Mouse (Mus musculus): ENCODE results near the gene Hist1h3g. TPM values are rescaled to one million over a fixed set of nuclear protein-coding genes. Genes with fewer than 3 reads are reported as not detected.
"Not testable (repeated sequence)": the region's sequence is repeated elsewhere in the genome, so short reads cannot be mapped to it uniquely, and the experiment has no call there.

The Hist1h3g gene
- total RNA-seq, 2 experiments from 2014 or later, result 3.6 to 4.6 TPM

- DNase-seq (ENCODE audit: low spot score in 2 of 2), result no peak
- intact Hi-C loops (cut with DNase I), result no loop called here
Measured at GRCm38 (mm10) chr13:23572218-23573033, 37.2 kb downstream of the Hist1h3g start.

GRCm38 (mm10) chr13:23573034-23573897 lies 38.0 kb downstream of the Hist1h3g start:
- DNase-seq (ENCODE audit: low spot score in 2 of 2); intact Hi-C loops (cut with DNase I): not testable (repeated sequence)

- peak; percentile 90 to 92 for DNase-seq (ENCODE audit: low spot score in 2 of 2)
- intact Hi-C loops (cut with DNase I), result not testable (repeated sequence)
Measured at GRCm38 (mm10) chr13:23573898-23574524, 38.8 kb downstream of the Hist1h3g start, which contains the start of the genes Hist1h2bf and Hist1h2ad. Hist1h2bf (minus strand) TSS chr13:23574196. Hist1h2ad (plus strand) TSS chr13:23574381.

DNA sequence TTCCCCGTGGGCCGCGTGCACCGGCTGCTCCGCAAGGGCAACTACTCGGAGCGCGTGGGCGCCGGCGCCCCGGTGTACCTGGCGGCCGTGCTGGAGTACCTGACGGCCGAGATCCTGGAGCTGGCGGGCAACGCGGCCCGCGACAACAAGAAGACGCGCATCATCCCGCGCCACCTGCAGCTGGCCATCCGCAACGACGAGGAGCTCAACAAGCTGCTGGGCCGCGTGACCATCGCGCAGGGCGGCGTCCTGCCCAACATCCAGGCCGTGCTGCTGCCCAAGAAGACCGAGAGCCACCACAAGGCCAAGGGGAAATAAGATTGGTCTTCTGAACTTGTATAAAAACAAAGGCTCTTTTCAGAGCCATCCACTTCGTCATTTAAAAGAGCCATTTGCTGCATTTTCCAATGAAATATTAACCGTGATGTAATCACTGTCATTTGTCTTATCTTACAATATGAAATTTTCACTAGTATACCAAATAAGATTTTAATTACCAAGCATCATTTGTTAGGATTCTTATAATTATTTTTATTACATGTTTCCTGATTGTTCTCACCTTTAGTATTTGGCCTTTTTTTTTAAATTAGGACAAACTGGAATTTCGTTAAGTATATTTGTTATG lies 39.4 kb downstream of the Hist1h3g start:
- DNase-seq (ENCODE audit: low spot score in 2 of 2); intact Hi-C loops (cut with DNase I): not testable (repeated sequence)

DNA sequence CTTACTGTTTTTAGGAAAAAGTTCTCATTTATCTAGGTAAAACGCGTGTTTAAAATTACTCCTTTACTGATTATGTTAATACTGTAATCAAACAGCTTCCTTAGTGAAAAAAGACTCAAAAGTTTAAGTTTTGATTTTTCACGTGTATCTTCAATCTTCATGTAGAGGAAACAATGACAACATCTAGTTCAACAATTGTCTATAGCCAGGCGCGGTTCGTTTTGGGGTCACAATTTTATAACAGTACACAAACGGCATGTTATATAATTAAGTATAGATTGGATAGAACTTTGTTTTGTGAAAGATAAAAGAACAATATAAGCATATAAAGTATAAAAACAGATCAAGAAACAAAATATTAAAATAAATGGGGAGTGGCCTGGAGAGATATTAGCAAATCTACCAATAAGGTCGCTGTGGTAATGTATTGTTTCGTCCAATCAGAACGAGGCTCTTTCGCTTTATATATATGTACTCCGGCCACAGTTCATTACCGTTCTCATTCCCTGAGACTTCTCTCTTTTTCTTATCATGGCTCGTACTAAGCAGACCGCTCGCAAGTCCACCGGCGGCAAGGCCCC lies 40.1 kb downstream of the Hist1h3g start, which contains the start of gene Hist1h3d:
Gene Hist1h3d, plus strand, starts transcription at position 493 of the 581 bp plus-strand sequence.
- DNase-seq (ENCODE audit: low spot score in 2 of 2), result peak; percentile 49 to 73
- intact Hi-C loops (cut with DNase I), result no loop called here

DNA sequence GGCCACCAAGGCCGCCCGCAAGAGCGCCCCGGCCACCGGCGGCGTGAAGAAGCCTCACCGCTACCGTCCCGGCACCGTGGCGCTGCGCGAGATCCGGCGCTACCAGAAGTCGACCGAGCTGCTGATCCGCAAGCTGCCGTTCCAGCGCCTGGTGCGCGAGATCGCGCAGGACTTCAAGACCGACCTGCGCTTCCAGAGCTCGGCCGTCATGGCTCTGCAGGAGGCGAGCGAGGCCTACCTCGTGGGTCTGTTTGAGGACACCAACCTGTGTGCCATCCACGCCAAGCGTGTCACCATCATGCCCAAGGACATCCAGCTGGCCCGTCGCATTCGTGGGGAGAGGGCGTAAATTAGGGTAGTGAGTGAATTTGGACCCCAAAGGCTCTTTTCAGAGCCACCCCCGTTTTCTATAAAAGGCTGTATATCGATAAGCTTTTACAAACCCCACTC lies 40.7 kb downstream of the Hist1h3g start:
- DNase-seq (ENCODE audit: low spot score in 2 of 2), result peak; percentile 24 to 38

DNA sequence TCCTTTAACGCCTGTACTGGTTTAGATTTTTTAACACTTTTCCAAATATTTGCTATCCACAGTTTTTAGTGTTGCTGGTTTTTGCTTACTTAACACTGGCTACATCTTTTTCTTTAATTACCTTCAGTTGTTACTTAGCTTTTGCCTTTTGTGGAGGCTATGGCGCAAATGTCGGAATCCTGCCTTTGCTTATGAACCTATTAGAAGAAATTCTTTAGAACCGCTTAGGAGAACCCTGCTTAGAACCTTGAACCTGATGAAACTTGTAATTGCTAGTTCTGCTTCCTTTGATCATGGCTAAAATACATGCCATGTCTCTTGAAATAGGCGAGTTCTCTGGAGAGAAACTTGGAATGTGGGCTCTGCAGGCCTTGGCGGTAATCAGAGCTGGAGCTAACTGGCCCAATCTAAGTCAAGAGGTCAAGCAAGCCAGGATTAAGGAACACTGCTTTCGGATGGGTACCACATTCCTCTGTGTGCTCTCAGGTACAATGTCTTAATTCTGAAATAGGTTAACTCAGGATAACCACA lies 41.2 kb downstream of the Hist1h3g start:
- intact Hi-C loops (cut with DNase I), result no loop called here
- DNase-seq (ENCODE audit: low spot score in 2 of 2), result no peak

More for the DNA sequence above, 40.7 kb downstream of the Hist1h3g start:
- intact Hi-C loops (cut with DNase I), result not testable (repeated sequence)

DNA sequence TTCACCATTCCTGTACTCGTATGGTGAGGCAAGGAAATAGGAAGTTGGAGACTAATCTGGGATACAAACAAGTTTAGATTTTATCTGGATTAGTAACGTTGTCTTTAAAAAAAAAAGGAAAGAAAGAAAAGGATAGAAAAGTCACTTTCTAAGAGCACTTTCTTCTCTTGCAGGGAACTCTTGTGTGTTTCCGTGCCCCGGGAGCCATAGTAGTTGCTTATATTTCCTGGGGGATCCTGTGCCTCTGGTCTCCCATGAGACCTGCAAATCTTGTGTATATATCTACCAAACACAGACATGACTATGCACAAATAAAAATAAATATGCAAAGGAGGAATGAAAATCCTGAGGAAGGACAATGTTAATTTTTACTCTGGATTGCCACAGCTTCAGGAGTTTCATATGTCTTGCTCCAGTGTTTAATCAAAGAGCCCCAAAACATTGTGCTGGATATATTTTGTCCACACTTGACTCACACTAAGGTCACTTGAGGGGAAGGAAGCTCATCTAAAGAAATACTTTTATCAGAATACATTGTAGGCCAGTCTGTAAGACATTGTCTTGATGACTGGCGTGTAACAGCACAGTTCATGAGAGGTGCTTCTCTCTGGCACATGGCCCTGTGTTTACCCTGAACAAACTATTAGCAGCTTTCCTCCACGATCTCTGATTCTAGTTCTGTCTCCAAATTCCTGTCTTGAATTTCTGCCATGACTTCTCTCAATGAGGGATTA lies 41.9 kb downstream of the Hist1h3g start:
- intact Hi-C loops (cut with DNase I), result no loop called here
- DNase-seq (ENCODE audit: low spot score in 2 of 2), result no peak

GRCm38 (mm10) chr13:23577835-23578234 lies 42.6 kb downstream of the Hist1h3g start:
- intact Hi-C loops (cut with DNase I), result no loop called here
- DNase-seq (ENCODE audit: low spot score in 2 of 2), result no peak

- intact Hi-C loops (cut with DNase I), result loop anchor here (5.0 kb wide), 2 partner anchors 49 to 161 kb away; partner anchors contain the start of genes Hist1h2af and Hist1h4h
- peak; percentile 98 for DNase-seq (ENCODE audit: low spot score in 2 of 2)
Measured at GRCm38 (mm10) chr13:23581408-23582218, 46.4 kb downstream of the Hist1h3g start, which contains the start of gene Hist1h4d. Hist1h4d (plus strand) TSS chr13:23581598.

GRCm38 (mm10) chr13:23582219-23583056 lies 47.2 kb downstream of the Hist1h3g start:
- intact Hi-C loops (cut with DNase I), result loop anchor here (5.0 kb wide), 2 partner anchors 50 to 160 kb away; partner anchors contain the start of genes Hist1h2af and Hist1h4h
- no peak for DNase-seq (ENCODE audit: low spot score in 2 of 2)

GRCm38 (mm10) chr13:23583387-23584068 lies 48.3 kb downstream of the Hist1h3g start:
- DNase-seq (ENCODE audit: low spot score in 2 of 2), result no peak
- intact Hi-C loops (cut with DNase I), result loop anchor here (5.0 kb wide), 2 partner anchors 51 to 159 kb away; partner anchors contain the start of genes Hist1h2af and Hist1h4h

DNA sequence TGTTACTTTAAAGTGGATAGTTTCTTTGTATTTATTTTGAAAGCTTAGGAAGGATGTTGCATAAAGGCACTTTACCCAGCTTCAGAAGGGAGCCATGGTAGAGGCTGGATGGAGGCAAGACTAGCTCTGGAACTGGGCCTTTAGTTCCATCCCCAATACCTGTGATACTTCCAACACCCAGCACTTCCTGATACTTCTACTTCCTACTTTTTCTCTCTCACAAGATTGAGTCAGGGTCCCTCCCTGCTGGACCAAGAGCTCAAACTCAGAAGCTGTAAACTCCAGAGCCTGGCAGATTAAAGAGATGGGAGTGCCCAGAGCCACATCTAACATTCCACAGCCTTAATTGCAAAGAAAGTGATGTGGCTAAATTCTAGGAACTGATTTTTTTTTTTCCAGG lies 49.1 kb downstream of the Hist1h3g start:
- no peak for DNase-seq (ENCODE audit: low spot score in 2 of 2)
- intact Hi-C loops (cut with DNase I), result loop anchor here (5.0 kb wide), 2 partner anchors 52 to 158 kb away; partner anchors contain the start of genes Hist1h2af and Hist1h4h

DNA sequence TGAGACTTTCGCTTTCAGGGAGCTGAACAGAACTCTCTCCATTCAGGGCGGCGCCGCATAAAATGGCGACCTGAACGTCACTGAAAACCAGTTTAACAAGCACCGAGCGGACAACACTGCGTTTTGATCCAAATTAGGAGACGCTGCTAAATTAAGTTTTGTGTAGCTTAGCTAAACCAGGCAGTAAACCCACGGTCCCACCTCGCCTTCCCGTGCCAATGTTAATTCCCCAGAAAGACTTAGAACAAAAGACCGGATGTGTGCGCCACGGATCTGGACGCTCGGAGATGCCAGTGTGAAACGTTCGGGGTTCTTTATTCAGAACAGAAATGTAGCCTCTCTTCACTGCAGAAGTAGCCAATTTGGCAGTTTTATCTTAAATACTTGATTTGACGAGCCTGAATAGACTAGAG lies 49.8 kb downstream of the Hist1h3g start:
- intact Hi-C loops (cut with DNase I), result loop anchor here (1.0 to 5.0 kb wide), 3 partner anchors 37 to 112 kb away; partner anchors contain the start of genes Hist1h1e, Hist1h2ac, Hist1h2bc and Hist1h2be
- DNase-seq (ENCODE audit: low spot score in 2 of 2), result peak; percentile 76 to 77
